Mouse (Mus musculus) intestine, embryonic 14.5 days (tissue): ENCODE measurements around the gene Srgap1. TPM values are rescaled to one million over a fixed set of nuclear protein-coding genes. Genes with fewer than 3 reads are reported as not detected.

ENCODE experiments used
- ATAC-seq: fragments of 200-750 bp; cut with Nextera tagmentation; replicated peaks from 2 replicates; pipeline ENCODE4 v1.8.0; 2017; ENCODE audit warnings: low read depth, moderate number of reproducible peaks, moderate TSS enrichment, moderate library complexity; ENCODE audit not compliant: low FRiP score, low TSS enrichment
- DNase-seq: peaks from one replicate; pipeline ENCODE4 v3.0.0-alpha.2; 2018; ENCODE audit warnings: low spot score
- H3K27ac ChIP-seq: fragments of 300-500 bp; sonication (generic); 2 replicates; pipeline ENCODE4 v1.5.1; 2014; ENCODE audit warnings: low read depth, mild to moderate bottlenecking, control low read depth
- H3K27me3 ChIP-seq: fragments of 300-500 bp; sonication (generic); replicated peaks from 2 replicates; pipeline ENCODE4 v1.6.1; 2014; ENCODE audit warnings: low read length, control low read depth; ENCODE audit not compliant: control insufficient read depth, insufficient read depth
- H3K36me3 ChIP-seq: fragments of 300-500 bp; sonication (generic); 2 replicates; pipeline ENCODE4 v1.6.1; 2014; ENCODE audit warnings: low read length, control low read depth; ENCODE audit not compliant: control insufficient read depth, insufficient read depth
- H3K4me1 ChIP-seq: fragments of 300-500 bp; sonication (generic); replicated peaks from 2 replicates; pipeline ENCODE4 v1.6.1; 2014; ENCODE audit warnings: low read length, control low read depth, mixed read lengths; ENCODE audit not compliant: control insufficient read depth, insufficient read depth
- H3K4me2 ChIP-seq: fragments of 300-500 bp; sonication (generic); 2 replicates; pipeline ENCODE4 v1.6.1; 2014; ENCODE audit warnings: low read length
- H3K4me3 ChIP-seq: fragments of 300-500 bp; sonication (generic); 2 replicates; pipeline ENCODE4 v1.5.1; 2014; ENCODE audit warnings: low read depth, low read length, control low read depth, mixed read lengths
- H3K9ac ChIP-seq: fragments of 300-500 bp; sonication (generic); 2 replicates; pipeline ENCODE4 v1.6.1; 2014; ENCODE audit warnings: mild to moderate bottlenecking, low read length
- H3K9me3 ChIP-seq: fragments of 300-500 bp; sonication (generic); 2 replicates; pipeline ENCODE4 v1.6.1; 2016; ENCODE audit warnings: low read length, control low read depth; ENCODE audit not compliant: control insufficient read depth
- WGBS: fragments of 180-500 bp; shearing (Covaris S2); extraction: QIAGEN DNeasy Blood & Tissue Kit; methylation state at CpG from one replicate; pipeline ENCODE4 v1.1.7; 2014; 5-methylcytosine and 5-hydroxymethylcytosine counted together
- polyA plus RNA-seq: library from polyadenylated mRNA; unstranded; fragments of >200 nt; fragmentation: Nextera tagmentation; extraction: Ambion mirVana; gene quantifications from 2 replicates; pipeline ENCODE4 v1.2.1, GENCODE M21; 2014

The Srgap1 gene
- polyA plus RNA-seq, 1 experiment from 2014 or later, result 8.7 TPM

DNA sequence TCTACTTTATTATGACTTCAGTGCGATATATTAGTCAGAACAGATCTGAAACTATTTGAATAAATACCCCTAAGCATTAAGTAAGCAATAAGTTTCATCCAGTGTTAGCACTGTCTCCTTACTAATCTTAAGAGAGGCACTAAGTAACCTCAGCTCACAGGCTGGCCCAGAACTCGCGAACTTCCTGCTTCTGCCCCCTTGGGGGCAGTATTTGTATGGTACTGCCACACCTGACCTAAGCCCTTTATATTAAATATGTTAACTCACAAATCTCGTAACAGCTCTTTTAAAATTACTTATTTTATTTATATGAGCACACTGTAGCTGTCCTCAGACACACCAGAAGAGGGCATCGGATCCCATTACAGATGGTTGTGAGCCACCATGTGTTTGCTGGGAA lies 213.7 kb downstream of the Srgap1 start:
- H3K27me3 ChIP-seq, result no peaks in the 10 kb centered on the region
- H3K27ac ChIP-seq, result no peak overlapping the region
- 0 out of 2 replicates have a peak, but pooled peaks cover 6% of the 10 kb centered on the region for H3K36me3 ChIP-seq
- no peak for DNase-seq
- no peak for ATAC-seq
- WGBS, result 83% methylated on average over 5 of the region's 5 CpGs
- H3K9ac ChIP-seq, result no peak overlapping the region
- no peaks in the 10 kb centered on the region for H3K9me3 ChIP-seq
- H3K4me1 ChIP-seq, result no peaks in the 10 kb centered on the region; the same call in none of the 2 replicates
- no peak overlapping the region for H3K4me3 ChIP-seq
- no peak overlapping the region for H3K4me2 ChIP-seq

DNA sequence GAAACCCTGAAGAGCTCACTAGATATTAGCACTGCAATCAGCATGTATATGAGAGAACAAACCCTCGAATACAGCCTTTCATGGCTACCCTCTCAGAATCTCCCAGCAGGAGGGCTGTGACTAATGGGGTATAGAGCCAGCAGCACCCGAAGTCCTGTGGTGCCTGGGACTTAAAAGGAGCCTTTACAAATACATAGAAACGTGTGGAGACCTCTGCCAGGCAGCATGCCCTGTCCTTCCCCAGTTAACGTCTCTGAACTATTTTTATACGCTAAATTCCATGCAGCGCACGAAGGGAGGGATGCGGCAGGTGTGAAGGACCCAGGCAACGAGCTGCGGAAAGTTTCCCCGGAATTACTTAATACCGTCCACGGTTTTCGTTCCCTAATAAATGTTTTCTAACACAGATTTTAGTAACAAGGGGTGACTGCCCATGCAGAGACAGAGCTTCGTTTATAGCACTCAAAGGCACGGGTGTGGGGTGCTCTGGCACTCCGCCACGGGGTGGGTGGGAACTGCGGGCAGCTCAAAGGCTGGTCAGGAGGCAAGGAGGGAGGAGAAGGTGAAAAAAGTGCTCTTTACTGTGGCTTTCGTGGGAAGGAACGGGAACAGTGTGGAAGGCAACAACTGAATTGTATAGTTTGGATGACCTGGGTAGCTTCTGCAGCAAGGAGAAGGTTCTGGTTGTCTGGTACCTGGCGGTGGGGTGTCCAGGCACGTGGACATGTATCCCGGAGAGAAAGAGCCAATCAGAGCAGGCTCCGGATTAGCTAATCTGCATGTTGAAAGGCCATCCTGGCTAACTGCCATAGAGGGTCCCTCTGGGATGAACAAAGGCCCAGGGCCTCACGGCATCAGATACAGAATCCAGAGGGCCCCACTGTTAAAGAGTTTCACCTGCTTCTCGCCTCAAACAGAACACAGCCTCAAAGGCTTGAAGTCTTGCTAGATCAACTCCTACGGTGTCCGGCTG lies 216.5 kb downstream of the Srgap1 start:
- H3K9ac ChIP-seq, result no peak overlapping the region
- WGBS, result 74% methylated on average over 29 of the region's 29 CpGs
- H3K4me1 ChIP-seq, result 0 out of 2 replicates have a peak, but pooled peaks cover 5% of the 10 kb centered on the region
- 0 out of 2 replicates have a peak, but pooled peaks cover 6% of the 10 kb centered on the region for H3K36me3 ChIP-seq
- no peak overlapping the region for H3K27ac ChIP-seq
- DNase-seq (no peak), ATAC-seq (no peak)
- no peak overlapping the region for H3K4me2 ChIP-seq
- H3K9me3 ChIP-seq, result no peaks in the 10 kb centered on the region
- no peak overlapping the region for H3K4me3 ChIP-seq
- no peaks in the 10 kb centered on the region for H3K27me3 ChIP-seq

DNA sequence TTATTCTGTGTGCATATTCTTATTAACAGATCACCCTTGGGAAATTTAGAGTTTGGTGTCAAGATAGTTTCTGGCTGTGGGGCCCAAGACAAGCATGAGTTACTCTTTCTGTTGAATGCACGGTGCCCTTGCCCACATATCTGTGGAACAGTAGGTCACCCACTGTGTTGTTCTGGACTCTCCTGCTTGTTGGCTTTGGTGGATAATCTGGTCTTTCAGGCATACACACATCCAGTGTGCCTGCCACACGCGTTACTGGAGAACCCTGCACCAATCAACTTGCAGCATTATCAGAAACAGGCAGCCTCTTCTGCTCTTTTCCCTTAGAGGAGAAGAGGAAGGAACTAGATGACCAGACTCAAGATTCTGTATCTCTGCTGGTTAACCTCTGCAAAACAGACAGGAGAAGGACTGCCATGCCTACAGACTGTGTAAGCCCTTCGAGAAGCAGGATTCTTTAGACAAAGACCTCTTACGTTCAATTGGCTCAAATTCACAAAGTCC lies 217.3 kb downstream of the Srgap1 start:
- H3K9me3 ChIP-seq, result no peaks in the 10 kb centered on the region
- WGBS, result 93% methylated on average over 5 of the region's 5 CpGs
- H3K27me3 ChIP-seq, result no peaks in the 10 kb centered on the region
- no peak overlapping the region for H3K4me2 ChIP-seq
- DNase-seq, result no peak
- H3K36me3 ChIP-seq, result 0 out of 2 replicates have a peak, but pooled peaks cover 6% of the 10 kb centered on the region
- no peak overlapping the region for H3K9ac ChIP-seq
- no peak overlapping the region for H3K27ac ChIP-seq
- no peak overlapping the region for H3K4me3 ChIP-seq
- ATAC-seq, result no peak
- H3K4me1 ChIP-seq, result 0 out of 2 replicates have a peak, but pooled peaks cover 5% of the 10 kb centered on the region

DNA sequence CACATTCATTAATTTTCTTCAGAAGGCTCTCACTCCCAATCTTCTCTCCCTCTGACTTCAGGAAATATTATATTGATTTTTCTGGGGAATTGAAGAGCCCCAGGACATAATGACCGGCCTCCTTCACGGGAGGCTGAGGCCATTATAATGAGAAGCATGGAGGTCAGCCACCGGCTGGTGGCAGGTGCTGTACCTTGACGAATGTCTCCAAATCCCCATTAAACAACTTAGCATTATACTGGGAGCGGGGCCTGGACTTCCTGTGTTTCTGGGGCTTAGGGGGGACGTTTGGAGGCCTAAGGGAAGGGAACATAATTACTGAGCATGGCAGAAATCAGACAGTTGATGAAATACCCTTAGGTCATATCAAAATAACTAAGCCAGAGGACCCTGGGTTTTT lies 218.1 kb downstream of the Srgap1 start:
- no peak for DNase-seq
- 57% methylated on average over 6 of the region's 6 CpGs for WGBS

DNA sequence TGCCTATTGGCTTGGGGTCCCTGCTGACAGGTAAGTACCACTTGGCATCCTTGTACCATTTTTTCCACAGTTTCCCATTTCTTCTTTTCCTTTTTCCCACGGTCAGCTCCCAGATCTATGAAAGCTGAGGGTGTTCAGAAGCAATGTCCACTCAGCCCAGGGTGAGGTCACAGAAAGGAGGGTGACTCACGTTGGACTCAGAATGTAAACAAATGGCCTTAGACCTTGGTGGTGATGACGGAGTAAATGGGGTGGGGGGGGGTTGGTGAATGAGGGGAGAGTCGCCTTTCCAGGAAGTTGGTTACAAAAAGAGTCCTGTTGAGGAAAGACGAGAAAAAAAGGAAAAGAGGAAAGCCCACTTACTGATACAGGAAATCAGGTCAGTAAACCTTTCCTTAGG lies 224.4 kb downstream of the Srgap1 start:
- H3K9ac ChIP-seq, result no peak overlapping the region
- DNase-seq (no peak), ATAC-seq (no peak)
- H3K4me2 ChIP-seq, result no peak overlapping the region
- peaks cover 10% of the 10 kb centered on the region for H3K36me3 ChIP-seq
- H3K9me3 ChIP-seq, result no peaks in the 10 kb centered on the region
- no peak overlapping the region for H3K27ac ChIP-seq
- H3K4me1 ChIP-seq, result 0 out of 2 replicates have a peak, but pooled peaks cover 3% of the 10 kb centered on the region
- 57% methylated on average over 5 of the region's 5 CpGs for WGBS
- no peak overlapping the region for H3K4me3 ChIP-seq
- H3K27me3 ChIP-seq, result no peaks in the 10 kb centered on the region

More for the DNA sequence above, 218.1 kb downstream of the Srgap1 start:
- Histone ChIP-seq H3K4me2 (no peak overlapping the region), H3K36me3 (0 out of 2 replicates have a peak, but pooled peaks cover 6% of the 10 kb centered on the region), H3K4me3 (no peak overlapping the region), H3K9me3 (no peaks in the 10 kb centered on the region), H3K27ac (no peak overlapping the region), H3K27me3 (no peaks in the 10 kb centered on the region), H3K9ac (no peak overlapping the region), H3K4me1 (0 out of 2 replicates have a peak, but pooled peaks cover 5% of the 10 kb centered on the region)
- ATAC-seq, result no peak

DNA sequence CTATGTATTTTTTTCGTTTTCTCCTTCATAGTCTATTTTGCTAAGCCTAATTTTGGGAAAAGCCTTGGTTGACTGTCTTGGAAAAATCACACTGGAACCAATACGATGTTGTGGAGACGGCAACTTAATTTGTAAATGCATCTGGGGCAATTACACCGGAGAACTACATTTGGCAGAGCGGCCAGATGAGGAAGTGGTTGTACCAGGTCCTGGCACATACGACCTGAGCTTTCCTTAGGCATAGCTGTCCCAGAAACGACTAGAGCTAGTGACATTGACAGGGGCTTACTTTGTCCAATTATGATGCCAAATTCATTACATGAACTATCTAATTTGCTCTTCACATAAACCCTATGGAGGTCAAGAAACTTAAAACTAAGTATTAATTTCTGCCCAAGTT lies 226.3 kb downstream of the Srgap1 start:
- no peak overlapping the region for H3K4me3 ChIP-seq
- no peak overlapping the region for H3K9ac ChIP-seq
- no peaks in the 10 kb centered on the region for H3K27me3 ChIP-seq
- H3K4me1 ChIP-seq, result no peaks in the 10 kb centered on the region
- DNase-seq (no peak), ATAC-seq (no peak)
- no peak overlapping the region for H3K27ac ChIP-seq
- 88% methylated on average over 7 of the region's 7 CpGs for WGBS
- no peaks in the 10 kb centered on the region for H3K9me3 ChIP-seq
- no peak overlapping the region for H3K4me2 ChIP-seq
- H3K36me3 ChIP-seq, result peaks cover 10% of the 10 kb centered on the region

DNA sequence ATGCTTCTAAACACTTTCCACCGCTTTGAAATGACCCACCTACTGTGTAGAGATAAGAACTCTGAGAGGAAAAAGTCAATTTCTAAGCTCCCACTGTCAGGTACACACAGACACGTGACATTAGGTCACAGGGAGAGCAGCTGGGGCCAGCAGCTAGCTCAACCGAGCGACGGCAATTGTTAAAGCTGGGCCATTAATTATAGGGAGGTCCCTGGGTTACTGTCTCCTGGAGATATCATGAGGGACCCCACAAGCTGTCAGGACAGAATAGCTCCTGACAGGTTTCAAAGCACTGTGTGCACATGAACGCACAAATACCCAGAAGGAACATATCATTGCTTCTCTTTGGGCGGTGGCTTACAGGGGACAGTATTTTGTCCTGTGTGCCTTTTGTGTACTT lies 229.1 kb downstream of the Srgap1 start:
- Histone ChIP-seq H3K27me3 (no peaks in the 10 kb centered on the region), H3K4me3 (no peak overlapping the region), H3K9me3 (no peaks in the 10 kb centered on the region), H3K4me1 (no peaks in the 10 kb centered on the region), H3K4me2 (no peak overlapping the region), H3K36me3 (peaks cover 13% of the 10 kb centered on the region), H3K27ac (no peak overlapping the region), H3K9ac (no peak overlapping the region)
- WGBS, result 60% methylated on average over 7 of the region's 7 CpGs
- ATAC-seq, result no peak
- DNase-seq, result no peak

DNA sequence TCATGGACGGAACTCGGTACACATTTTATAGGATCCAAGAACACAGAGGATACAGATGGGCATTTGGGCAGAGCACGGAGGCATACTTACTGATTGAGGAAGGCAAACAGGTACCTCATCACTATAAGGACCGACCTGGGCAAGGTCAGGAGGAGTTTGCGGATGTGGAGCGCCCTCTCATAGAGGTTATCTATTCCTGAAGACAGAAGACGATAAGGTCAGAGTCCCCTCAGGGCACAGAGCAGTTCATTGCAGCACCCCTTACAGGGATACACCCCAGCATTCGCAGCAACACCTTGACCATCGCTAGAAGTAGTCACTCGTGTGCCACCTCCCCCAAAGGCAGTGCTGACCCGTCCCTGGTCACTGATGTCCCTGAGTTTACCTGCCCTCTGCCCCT lies 239.3 kb downstream of the Srgap1 start:
- no peaks in the 10 kb centered on the region for H3K27me3 ChIP-seq
- no peak overlapping the region for H3K4me3 ChIP-seq
- no peaks in the 10 kb centered on the region for H3K9me3 ChIP-seq
- H3K36me3 ChIP-seq, result peaks cover 13% of the 10 kb centered on the region; the same call in 1 of the 2 replicates
- H3K9ac ChIP-seq, result no peak overlapping the region
- no peak overlapping the region for H3K4me2 ChIP-seq
- no peaks in the 10 kb centered on the region for H3K4me1 ChIP-seq
- no peak for ATAC-seq
- 83% methylated on average over 11 of the region's 11 CpGs for WGBS
- no peak for DNase-seq
- H3K27ac ChIP-seq, result no peak overlapping the region
